Mouse (Mus musculus): ENCODE data around the gene Abhd16b.

GRCm38 (mm10) chr2:181532589-181532988 lies 39.6 kb downstream of the Abhd16b start:
- no peak for TF ChIP-seq CTCF (conservative IDR thresholded peaks at IDR 0.05; ENCODE audit: insufficient read depth, insufficient read length, low read depth, low read length)
- no peak for TF ChIP-seq POLR2A (IDR thresholded peaks at IDR 0.05; ENCODE audit: low read depth, low read length)

Data from kidney, adult 2 months (tissue).